Mouse (Mus musculus): ENCODE data around the gene Ggnbp2.

GRCm38 (mm10) chr11:84797627-84798353 lies 72.8 kb downstream of the Ggnbp2 start:
- TF ChIP-seq POLR2A (IDR thresholded peaks at IDR 0.05; ENCODE audit: low read depth, low read length) (no peak), CTCF (conservative IDR thresholded peaks at IDR 0.05; ENCODE audit: insufficient read depth, insufficient read length, low read depth, low read length) (peak; percentile 85)

Data from kidney, adult 2 months (tissue).